Mouse (Mus musculus): ENCODE data around the gene Lpin3.
A peak's percentile ranks its signal among the peaks of the same experiment; 100 is the strongest.

Lpin3 gene

DNA sequence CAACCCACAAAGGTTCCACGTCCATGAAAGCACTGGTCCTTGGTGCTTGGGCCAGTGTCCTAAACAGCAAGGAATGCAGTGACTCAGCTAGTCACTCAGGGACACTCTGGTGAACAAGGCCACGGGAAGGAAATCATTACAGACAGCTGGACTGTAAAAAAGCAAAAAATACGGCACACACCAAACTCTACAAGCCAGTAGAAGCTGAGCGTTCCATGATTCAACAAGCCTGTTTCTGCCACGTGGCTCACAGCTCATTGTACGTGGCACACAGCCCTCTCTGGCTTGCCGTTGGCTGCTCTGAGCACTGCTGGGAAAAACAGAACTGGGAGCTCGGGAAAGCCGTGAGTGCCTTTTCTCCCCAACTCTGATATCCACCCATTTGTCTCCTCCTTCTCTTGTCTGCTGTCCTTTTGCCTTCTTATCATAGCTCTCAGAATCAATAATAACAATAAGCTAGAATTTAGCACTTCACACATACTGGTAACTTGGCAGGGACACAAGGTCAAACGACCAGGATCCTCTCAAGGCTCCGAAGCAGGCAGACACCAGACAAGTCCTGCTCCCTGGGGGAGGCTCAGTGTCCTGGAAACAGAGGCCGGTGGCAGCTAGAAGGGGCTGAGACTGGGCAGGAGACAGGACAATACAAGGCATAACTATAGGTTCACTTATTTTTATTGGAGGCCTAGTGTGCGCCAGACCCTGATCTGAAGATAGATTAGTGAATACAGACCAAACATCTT, at the start of gene Lpin3:
TSS of gene Lpin3 (plus strand) at position 218 of the 743 bp plus-strand sequence.
- DNase-seq (ENCODE audit: low spot score in 2 of 2): no peak

DNA sequence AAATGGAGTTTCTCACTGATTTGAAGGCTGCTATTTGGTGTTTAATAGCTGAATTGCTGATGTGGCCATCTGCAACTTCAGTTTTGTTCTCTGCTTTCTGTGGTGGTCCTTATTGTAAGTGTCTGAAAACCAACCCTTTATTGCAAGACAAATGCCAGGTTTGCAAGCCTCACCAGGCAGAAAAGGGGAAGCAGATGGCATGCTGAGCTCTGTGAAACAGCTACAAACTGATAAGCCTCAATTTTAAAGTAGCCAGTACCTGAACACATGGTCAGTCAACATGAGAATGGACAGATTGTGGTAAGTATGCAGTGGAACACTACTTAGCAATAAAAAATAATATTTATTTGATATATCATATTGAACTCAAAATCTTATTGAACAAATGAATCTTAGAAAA, 39.6 kb upstream of the Lpin3 start:
- no peak for DNase-seq (ENCODE audit: low spot score in 2 of 2)

DNA sequence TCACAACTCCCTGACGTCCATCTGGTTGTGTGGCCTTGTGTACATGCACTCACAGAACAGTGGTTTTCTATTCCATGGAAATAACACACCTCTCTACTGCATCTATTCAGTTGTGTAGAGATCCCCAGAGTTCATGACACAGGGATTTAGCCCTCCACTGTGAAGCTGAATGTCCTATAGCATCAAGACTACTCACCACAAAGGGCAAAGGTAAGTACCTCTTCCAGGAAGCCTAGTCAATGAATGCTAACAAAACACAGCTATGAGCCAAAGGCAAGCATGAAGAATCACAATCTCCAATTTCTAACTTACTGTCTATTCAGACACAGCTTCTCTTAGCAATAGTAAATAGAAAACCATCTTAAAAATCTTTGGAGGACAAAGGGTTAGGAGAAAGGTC, 32.8 kb upstream of the Lpin3 start:
- DNase-seq (ENCODE audit: low spot score in 2 of 2): no peak

DNA sequence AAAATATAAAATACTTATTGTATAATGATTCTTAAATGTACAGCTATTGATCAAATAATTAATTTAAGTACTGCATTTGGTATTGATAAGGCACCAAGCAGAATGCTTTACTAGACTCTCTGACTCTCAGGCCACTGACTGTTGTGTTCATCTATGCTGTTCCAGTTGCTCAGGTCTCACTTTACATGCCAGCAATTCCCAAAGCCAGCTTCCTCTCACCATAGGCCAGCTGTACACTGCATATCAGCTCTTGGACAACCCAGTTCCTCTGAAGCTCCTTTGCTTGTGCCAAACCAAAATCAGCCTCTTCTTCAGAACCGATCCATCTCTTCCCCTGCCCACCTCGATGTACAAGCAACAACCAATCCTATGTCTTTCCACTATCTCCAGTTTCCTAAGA, 32.3 kb upstream of the Lpin3 start:
- no peak for DNase-seq (ENCODE audit: low spot score in 2 of 2)

DNA sequence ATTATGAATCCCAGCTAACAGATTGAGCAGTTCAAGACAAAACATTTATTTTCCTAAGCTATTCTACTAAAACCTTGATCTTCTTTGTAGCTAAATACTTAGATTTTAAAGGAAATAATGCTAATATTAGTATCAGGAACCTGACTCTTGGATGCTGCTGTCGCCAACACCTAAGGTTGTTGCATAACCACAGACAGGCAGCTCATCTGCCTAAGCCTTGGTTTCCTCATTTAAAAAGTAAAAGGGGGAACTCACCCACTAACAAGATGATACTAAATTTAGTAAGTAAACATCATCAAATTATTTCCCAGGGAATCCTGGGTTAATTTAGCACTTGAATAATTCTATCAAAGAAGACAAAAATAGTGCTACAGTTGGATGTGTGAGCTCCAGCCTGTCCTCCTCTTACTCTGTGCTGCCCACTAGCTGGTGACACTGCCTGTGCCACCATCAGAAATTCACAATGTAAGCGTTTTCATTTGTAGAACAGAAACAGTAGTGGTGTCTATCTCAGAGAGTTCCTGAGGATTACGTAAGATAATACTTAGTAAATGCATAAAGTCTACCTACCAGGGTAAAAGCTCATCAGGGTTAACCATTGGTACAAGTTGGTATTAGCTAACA, 30.7 kb upstream of the Lpin3 start:
- no peak for DNase-seq (ENCODE audit: low spot score in 2 of 2)

DNA sequence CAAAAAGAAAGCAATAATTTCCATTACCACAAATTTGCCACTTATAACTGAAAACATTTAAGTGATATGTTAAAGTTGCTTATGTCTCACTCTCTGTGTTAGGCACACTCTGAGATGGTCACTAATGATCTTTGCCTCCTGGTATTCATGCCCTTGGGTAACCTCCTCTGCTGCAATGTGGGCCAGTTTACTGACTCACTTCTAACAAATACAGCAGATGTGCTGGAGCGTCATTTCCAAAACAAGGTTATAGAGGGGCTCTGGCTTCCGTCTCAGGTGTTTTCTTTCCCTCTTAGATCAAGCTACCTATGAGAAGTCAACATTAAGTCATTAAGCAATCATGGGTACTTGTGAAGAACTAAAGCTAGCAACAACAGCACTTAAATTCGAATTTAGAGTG, 30.1 kb upstream of the Lpin3 start:
- no peak for DNase-seq (ENCODE audit: low spot score in 2 of 2)

DNA sequence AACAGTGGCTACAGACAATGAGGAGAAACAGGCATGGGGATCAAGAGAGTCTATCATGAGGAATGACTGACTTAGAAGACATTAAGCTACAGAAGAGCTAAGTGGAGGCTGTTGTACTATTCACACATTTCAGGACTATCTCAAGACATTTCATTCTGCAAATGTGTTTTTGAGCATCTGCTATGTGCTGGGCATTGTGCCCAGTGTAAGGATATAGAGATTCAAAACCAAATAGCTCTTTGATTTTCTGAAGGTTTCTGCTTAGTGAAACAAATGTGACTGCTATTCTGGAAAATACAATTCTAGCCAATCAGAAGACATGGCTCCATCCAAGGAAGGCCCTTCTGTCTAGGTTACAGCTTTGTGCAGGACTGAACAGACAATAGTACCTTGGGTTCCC, 25.8 kb upstream of the Lpin3 start:
- DNase-seq (ENCODE audit: low spot score in 2 of 2): no peak

DNA sequence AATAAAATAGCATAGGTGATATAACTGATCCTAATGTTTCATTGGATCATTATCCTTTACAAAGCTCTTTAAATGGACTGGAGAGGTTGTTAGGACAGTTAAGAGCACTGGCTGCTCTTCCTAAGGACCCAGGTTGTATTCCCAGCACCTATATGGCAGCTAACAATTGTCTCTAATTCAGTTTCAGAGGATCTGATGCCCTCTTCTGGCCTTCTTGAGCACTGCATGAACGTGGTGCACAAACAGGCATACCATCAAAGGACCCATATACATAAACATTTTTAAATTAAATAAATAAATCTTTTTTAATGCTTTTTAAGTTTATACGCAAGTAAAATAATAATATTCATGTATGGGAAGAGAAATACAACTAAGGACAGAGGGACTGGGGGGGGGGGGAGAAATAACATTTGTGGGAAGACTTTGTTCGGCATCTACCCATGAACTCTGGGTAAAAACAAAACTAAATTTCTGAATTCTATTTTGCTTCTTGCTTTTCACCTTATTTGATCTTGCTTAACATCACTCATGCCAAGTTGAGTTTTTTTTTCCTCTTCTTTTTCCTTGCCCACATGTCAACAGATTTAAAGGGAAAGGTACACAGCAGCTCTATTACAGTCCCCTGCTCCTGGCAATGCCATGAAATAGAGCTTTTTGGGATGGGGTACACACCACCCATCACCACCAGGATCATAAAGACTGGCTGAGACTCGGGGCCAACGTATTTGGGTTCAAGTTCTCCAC, 23.9 kb upstream of the Lpin3 start:
- DNase-seq (ENCODE audit: low spot score in 2 of 2): no peak

DNA sequence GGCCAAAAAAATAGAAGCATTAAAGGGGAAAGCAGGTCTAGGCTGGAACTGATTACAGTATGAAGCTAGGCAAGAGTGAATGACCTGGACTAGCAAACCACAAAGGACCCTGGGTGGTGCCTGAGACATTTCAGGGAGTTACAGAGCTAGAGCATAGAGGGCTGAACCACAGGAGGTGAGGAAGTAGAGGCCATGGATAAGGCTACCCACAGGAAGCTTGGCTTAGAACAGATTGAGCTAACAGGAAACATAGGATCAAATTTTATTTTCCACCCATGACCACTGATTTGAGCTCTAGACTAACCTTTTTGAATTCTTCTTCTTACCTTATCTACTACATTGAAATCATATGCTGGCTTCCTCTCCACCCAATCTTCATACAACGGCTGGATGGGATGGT, 20.1 kb upstream of the Lpin3 start:
- DNase-seq (ENCODE audit: low spot score in 2 of 2): no peak

DNA sequence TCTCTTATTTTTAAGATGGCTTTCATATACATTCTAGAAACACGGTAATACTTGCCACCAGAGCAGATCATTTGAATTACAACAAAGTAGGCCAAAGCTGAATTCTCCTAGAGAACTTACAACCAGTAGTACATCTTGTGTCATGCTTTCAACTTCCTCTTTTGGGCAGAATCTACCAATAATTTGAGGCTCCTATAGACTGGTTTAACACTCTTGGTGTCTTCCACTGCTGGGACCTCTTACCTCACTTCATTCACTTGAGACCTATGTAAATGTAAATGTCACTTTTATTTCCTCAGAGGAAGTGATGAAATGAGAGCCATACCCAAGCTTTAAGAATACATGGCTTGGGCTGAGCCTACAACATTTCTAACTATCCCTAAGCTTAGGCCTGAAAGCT, 16.4 kb upstream of the Lpin3 start:
- no peak for DNase-seq (ENCODE audit: low spot score in 2 of 2)

DNA sequence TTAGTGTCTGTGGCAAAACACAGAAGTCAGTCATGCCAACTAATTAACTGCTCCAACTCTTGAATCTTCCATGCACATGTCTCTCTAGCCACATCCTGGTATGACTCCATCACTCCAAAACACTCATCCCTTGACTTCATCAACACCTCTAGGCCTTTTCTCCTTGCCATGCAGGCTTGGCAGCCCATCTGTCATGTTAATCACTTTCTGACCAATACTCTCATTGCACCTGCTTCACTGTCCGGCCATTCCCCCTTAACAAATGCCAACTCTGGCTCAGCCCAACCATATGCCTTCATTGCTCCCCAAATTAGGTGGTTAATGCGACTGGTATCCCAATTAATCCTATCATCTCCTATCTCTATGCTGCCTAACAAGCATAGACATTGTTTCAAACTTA, 15.2 kb upstream of the Lpin3 start:
- DNase-seq (ENCODE audit: low spot score in 2 of 2): no peak

DNA sequence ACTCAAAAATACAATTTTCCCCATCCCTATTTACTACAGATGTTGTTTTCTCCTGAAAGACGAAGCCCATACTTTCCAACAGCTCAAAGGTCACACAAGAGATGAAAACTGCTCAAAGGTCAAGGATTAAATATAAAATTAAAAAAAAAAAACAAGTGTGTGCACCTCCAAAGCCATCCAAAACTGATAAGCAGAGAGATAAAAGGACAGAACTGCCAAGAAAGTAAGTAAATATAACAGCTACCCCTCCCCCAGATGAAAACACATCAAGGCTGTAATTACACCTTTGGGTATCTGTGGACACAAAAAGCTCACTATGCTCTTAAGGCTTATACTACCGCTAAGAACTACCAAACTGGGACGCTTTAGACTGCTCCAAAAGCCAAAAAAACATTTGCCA, 11.0 kb upstream of the Lpin3 start:
- no peak for DNase-seq (ENCODE audit: low spot score in 2 of 2)

DNA sequence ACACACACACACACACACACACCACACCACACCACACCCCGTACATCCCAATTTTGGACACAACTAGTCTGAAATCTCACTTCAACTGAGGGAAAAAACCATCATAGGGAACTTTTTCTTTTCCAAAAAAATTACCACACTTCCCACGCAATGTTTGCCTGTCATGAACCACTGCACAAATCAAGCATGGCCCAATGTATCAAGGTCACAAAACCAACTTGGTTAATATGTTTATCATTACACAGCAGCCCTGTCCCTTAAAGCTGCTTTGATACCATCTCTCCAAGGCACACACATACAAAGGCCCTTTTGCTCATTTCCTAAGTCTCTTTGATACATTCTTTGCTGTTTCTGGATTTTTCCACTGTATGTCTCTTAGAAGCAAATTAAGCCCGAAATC, 9.2 kb upstream of the Lpin3 start:
- no peak for DNase-seq (ENCODE audit: low spot score in 2 of 2)

DNA sequence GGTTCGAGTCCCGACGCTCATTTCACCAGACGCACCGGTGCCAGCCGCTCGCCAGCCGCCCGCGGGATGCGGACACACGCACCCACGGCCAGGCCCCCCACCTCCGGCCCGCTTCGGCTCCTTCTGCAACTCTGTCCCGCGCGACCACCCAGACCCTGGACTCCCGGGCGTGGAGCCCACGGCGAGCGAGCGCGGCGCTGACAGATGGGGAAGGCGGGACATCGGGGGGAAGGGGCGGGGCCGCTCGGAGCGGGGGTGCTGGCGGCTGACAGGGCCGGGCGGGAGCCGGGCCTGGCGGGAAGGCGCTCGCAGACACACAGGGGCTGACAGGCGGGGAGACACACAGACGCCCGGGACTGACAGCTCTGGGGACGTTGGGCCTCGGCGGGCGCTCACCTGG, 8.1 kb upstream of the Lpin3 start:
- peak; percentile 60 to 74 for DNase-seq (ENCODE audit: low spot score in 2 of 2)

DNA sequence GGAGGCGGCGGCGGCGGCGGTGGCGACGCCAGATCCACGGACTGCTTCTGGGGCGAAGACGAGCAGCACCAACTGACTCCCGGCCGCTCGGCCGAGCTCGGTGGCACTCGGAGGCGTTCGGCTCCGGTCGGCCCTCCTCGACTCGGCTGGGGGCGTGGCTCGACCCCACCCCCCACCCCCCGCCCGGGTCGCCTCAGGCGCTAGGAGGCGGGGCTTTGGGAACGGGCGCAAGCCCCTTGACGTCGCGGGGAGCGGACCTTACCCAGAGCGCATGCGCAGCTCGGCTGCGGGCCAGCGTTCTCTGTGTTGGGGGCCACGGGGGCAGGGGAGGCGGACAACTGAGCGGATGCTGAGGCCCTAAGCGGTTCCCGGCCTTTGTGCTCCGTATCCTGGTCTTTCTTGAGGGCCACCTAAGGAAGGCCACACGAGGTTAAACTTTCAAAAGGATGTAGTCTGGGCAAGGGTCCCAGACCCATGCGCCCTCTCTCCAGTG, 7.5 kb upstream of the Lpin3 start, which contains the start of gene Zhx3:
TSS of gene Zhx3 (minus strand) at position 109 of the 493 bp plus-strand sequence.
- peak; percentile 91 to 94 for DNase-seq (ENCODE audit: low spot score in 2 of 2)

DNA sequence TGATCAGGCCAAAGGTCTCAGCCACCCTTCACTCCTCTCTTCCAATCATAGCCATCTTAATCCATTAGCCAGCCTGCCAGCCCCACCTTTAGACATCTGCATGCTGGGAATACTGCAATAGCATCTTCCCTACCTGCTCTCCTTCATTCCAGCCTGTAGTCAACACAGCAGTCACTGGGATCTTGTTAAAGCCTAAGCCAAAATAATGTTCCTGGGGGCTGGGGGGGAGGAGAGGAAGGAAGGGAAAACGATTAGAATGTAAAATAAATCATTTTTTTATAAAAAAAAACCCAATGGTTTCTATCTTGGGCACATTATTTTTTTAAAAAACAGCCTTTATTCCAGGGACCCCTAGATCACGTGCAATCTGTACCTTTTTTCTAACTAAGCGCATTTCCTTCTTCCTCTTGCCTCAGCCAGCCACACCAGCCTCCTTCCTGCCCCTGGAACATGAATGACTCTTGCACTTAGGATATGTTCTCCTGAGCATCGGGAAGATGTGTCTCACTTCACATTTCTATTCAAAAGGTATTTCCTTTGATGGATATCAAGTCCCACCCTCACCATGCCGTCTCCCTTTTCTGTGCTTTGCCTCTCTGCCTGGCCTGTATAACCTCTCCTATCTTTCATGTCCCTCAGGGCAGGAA, 6.1 kb upstream of the Lpin3 start:
- DNase-seq (ENCODE audit: low spot score in 2 of 2): no peak

DNA sequence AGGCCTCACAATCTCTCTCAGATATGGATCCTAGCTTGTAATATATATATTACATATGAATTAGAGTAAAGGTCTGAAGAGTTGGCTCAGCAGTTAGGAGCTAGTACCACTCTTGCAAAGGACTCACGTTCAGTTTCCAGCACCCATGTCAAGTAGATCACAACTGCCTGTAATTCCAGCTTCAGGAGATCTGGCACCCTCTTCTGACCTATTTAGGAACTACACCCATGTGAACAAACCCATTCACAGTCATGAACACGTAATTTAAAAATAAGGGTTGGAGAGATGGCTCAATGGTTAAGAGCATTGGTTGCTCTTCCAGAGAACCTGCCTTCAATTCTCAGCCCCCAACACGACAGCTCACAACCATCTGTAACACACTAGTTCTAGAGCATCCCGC, 4.4 kb upstream of the Lpin3 start:
- no peak for DNase-seq (ENCODE audit: low spot score in 2 of 2)

DNA sequence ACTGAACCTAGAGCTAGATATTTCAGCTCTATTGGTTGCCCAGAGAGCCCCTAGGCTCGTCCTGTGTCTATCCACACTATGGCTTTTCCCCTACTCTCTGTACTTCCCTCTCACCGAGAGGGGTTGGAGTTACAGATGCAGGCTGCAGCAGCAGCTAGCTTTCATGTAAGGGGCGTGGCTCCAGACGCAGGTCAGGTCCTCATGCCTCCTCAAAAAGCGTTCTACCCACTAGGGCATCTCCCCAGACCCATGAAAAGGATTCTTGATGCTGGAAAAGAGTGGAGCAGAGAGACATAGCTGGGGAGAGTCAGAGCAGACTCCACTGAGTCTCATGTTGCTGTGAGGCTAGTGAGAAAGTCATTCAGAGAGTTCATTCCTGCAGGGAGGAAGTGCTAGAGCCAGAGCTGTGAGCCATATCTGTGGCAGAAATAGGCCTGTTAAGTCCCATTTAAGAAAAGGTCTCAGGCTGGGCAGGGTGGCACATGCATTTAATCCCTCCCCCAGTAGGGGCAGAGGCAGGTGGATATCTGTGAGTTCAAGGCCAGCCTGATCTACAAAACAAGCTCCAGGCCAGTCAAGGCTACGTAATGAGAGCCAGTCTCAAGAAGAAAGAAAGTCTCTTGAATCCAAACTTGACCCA, 1.1 kb downstream of the Lpin3 start:
- DNase-seq (ENCODE audit: low spot score in 2 of 2): no peak

DNA sequence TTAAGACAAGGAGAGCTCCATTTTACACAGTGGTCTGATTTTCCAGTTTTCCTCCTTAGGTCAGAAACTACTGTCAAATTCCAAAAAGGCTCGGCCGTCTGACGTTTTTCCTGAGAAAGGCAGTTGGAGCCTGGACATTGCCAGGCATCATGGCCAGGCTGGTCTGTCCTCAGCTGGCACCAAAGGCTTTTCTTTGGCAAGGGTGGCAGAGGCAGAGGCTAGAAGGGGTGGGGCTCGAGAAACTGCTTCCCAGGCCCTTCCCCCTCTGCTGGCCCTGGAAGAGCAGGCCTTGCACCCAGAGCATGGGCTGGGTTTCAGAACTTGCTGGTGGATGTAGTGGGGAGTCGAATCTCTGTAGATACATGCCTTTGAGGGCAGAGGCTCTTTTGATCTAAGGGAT, 2.0 kb downstream of the Lpin3 start:
- DNase-seq (ENCODE audit: low spot score in 2 of 2): no peak

DNA sequence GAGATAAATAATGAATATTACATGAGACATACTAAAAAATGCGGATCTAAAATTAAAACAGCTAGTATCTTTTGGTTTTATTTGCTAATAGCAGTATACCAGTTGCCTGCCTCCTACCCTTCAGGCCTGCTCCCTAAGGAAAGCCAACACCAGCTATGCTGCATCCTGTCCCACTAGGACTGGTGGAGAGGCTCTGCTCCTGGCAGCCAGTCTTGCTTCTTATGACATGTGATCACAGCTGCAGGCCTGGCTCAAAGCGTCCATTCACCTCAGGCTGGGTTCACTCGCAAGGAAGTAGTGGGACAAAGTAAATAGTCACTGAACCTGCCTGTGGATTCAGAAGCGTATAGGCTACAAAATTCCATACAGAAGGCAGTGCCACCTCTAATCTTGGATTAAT, 3.4 kb downstream of the Lpin3 start:
- no peak for DNase-seq (ENCODE audit: low spot score in 2 of 2)

DNA sequence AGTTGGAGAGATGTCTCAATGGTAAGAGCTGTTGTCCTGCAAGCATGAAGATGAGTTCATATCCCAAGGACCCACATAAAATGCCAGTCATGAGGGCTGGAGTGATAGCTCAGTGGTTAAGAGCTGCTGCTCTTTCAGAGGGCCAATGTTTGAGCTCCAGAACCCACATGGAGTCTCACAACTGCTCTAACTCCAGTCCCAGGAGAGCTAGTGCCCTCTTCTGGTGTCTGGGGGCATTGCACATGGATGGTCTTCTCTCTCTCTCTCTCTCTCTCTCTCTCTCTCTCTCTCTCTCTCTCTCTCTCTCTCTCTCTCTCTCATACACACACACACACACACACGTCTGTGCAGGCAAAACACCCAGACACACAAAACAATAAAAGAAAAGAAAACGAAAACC, 4.4 kb downstream of the Lpin3 start:
- no peak for DNase-seq (ENCODE audit: low spot score in 2 of 2)

DNA sequence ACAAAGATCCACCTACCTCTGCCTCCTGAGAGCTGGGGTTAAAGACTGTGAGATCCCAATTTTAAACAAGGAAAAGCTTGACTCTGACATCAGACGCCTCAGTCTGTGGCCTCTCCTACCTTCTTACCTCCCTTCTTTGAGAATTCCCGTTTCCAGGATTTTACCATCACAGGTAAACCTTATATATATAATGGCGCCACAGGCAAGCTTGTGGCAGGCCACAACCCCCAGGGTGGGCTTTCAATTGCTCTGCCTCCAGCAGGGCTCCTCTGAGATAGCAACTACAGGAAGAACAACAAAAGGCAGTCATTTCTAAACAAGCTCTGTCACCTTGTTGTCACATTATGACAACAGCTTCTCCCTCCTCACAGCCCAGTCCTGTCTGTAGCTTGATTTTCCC, 5.8 kb downstream of the Lpin3 start:
- DNase-seq (ENCODE audit: low spot score in 2 of 2): no peak

Measured in urinary bladder, postnatal 4 days (tissue).